Mouse (Mus musculus): Measurements from ENCODE around the gene Flt4.
"Not testable (repeated sequence)": the region's sequence is repeated elsewhere in the genome, so short reads cannot be mapped to it uniquely, and the experiment has no call there.

Flt4 gene

DNA sequence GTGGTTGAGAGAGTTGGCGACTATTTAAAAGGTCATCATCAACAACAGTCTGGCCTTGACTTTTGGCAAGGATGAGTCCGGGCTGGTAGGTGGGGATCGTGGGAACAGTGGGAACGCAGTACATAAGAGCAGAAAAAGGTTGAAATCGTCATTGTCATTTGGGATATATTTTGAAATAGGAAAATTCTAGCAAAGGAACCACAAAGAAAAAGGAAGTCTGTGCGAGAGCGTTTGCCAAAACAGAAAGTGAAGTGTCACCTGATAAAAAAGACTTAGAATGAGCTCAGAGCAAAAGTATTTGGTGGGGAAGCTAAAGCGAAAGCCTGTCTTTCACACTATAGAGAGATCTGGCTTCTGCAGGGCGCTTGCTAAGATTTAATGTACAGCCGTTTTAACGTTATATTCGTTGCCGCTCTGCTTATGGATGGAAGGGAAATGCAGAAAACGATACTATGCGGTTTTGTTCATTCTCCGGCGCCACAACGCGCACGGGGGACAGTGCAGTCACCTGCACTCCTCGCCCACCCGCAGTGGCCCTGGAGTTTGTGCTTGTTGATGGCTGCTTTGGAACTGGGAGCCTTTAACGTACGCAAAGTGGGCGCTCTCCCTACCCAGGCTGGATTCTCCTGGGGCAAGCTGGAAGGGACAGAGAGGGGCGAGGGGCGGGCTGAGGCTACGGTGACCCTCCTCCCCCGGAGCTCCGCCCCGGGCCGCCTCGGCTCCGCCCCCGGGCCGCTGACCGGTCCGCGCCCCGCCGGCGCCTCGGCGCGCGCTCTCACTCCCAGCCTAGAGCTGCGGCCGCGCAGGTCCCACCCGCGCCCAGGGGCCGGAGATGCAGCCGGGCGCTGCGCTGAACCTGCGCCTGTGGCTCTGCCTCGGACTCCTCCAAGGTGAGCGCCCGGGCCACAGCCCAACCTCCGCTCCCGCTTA, at the start of gene Flt4:
Gene Flt4, plus strand, starts transcription at position 326 of the 930 bp plus-strand sequence.
- not testable (repeated sequence) for DNase-seq

DNA sequence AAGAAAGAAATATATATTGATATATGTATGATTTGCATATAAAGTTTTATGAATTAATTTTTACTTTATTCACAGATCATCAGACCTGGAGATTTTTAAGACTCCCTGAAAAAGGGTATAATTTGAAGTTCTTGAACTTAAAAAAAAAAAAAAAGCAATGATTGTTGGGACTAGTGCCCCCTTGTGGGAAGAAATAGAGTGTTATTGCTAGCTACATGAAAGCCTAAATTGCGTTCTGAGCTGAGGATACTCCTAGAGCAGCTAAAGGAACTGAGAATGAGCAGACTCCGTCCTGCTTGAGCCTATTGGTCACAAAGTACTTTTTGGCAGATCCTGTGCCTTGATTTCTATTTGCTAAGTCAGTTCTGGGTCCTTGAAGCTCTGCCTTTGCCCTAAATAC, 34.0 kb upstream of the Flt4 start:
- DNase-seq = not testable (repeated sequence)

DNA sequence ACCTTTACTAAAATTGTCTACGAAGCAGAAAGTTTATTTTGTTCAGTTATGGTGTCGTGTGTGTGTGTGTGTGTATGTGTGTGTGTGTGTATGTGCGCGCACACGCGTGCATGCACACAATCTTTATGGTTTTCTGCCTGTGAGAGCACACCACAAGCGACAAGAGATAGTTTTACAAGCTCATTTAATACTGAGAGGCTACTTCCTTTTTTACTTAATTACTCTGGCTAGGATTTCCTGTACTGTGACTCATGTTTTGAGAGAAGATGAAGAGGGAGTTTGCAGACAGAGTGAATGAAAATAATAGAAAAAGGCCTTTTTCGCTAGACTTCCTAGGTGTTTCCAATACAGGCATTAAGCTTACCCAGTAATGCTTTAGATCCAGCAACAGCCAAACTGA, 28.6 kb upstream of the Flt4 start:
- DNase-seq = not testable (repeated sequence)

DNA sequence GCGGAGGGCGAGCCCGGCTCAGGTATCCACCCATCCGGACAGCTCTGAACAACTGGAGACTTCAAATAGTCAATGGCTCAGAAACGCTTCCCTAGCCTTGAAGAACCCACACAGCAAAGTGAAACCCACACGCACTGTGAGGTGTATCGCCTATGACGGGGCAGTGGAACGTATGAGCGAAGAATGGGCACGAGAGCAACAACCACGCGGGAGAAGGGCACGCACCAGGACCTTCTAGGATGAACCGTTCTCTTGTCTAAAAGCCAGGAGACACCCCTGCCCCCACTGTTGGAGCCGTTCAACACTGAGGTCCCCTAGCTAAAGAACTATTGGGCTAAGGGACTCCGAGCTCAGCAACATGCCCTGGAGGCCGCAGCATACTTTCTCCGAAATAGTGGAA, 18.9 kb upstream of the Flt4 start:
- DNase-seq = no peak

DNA sequence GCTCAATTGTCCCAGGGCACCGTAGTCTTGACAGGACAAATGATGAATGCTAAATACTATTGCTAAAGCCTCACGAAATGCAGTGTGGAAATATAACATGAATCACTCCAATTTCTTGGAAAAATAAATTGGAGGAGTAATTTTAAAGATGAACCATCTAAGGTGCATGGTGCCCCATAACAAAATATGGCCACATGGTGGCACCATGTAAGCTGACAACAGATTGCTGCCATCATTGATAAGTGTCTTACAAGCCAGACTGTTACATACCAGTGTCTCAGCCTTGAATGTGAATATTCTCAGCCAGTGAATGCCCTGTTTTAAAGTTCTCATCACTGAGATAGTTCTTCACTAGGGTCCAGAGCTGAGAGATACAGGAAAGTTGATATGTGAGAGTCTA, 11.9 kb upstream of the Flt4 start:
- not testable (repeated sequence) for DNase-seq

DNA sequence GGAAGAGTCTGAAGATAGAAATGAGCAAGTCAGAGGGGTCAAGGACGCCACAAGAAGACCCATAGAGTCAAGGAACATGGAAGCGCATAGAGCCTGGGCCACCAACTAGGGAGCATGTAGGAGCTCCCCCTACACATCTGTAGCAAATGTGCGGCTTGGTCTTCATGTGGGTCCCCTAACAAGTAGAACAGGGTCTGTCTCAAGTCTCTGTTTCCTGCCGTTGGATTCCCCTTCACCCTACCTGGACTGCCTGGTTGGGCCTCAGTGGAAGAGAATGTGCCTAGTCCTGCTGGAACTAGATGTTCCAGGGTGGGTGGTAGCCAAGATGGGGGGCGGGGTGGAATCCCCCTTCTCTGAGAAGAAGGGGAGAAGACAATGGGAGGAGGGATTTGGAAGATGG, 757 bp upstream of the Flt4 start:
- not testable (repeated sequence) for DNase-seq

DNA sequence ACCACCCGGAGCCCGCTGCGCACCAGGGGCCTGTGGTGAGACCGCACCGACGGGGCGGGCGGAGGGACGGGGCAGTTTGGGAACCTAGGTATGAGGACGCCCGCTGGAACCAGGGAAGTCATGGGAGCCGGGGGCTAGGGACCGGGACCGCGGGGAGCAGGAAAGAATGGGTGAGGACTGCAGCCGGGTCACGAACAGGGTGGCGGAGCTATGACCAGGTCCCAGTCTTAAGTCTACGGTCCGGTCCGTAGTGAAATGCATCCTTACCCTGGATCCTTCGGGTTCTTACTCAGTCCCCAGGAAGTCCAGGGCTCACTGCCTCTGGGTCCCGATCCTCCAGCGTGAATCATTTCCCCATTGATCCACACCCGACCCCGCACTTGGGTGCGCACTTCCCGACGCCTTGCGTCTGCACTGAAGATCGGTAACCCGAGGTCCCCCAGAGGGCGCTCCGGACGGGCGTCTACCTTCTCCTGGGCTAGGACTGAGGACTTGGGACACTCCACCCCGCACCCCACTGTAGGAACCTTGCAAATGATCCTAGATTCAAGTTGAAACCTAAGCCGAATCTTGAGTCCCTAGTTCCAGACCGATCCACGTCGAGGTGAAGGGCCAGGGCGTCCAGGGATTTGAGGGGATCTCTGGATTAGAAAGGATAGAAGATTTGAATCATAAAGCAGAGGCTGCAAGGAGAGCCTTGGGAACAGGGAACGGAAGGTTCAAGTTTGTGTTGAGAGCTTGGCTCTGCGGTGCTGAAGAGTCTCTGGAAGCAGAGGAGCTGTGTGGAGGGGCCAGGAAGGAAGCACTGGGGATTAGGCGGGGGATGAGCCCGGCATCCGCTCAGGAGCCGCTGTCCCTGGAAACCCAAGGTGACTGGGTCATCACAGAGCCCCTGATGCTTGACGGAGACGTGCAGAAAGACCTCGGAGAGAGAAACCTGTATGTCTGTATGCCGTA, 1.1 kb downstream of the Flt4 start:
- DNase-seq = not testable (repeated sequence)

DNA sequence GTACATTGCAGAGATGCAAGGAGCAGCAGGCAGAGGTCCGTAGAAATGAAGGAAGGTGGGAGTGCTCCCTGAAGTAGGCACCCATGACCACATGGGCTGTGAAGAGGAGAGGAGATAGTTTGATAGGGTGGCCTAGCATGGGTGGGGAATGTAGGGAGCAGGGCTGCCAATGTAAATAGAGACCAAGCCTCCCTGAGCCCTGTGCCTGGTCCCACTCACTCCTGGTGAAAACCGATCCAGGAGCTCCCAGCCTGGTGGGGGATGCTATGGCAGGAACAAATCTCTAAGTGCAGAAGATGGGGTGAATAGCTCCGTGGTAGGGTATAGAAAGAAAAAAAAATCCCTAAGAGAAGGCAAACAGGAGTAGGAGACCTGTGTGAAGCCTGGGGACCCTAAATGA, 2.3 kb downstream of the Flt4 start:
- DNase-seq = not testable (repeated sequence)

DNA sequence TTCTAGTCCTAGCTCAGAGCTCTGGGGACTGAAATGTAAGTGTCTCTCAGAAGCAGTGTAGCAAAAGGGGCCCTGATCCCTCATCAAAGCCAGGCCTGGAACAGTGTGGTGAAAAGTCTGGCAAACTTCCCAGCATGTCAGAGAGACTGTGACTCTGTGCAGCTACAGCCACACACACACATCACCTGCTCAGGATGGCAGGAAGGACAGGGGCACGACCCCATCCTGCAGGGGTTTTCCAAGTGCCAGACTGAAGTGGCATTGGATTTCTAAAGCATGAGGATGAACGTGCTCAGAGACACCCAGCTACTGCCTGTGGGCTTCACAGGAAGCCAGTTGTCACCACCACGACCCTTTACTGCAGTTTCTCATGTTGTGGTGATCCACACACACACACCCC, 3.1 kb downstream of the Flt4 start:
- DNase-seq = no peak

DNA sequence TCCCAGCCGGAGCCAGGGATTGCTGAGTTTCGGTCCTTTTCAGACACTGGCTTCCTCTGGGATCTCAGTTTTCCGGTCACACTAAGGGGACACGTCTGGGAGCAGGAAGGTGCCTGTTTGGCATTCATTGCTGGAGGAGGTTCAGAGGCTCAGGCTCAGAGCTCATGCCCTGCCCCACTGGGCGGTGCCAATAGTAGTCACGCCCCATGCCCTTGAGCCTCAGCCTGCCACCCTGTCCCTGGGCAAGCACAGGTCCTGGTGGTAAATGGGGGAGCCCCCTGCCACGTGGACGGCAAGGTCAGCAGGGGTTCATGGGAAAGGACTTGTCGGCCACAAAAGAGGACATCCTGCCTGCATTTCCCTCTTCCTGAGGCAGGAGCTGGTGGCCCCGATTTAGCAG, 4.3 kb downstream of the Flt4 start:
- no peak for DNase-seq

DNA sequence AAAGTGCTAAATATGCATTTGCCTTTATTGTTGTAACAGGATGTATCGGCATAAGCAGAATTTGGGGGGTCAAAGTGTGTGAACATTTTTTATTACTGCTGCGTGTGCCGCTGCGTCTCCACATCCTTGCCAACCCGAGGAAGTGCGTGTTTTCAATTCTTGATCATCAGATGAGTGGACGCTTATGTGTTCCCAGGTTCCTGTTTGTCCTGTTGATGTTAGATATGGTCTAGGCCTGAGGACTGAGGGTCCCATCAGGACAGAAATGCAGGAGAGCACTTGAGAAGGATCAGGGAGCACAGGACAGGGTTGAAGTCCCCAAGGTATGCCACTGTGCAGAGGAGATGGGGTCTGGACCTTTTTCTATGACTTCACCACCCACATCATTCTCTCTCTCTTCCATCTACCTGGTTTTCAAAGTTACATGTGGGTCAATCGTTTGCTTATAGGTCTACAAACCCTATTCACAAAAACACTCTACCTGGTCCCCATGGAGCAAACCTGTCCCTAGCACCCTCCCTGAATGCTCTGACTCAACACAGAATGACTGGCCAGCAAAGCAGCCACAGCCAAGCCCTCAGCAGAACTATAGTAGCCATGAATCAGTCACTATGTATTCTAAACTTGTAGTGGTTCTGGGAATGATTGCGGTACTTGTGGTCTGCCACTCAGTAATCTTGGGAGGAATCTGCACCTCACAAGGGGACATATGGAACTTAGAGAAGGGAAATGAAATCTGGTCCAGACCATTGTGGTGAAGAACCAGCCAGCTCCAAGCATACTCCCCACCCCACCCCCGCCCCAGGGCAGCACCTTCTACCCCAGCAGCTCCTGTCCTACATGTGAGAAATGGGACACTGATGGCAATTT, 7.0 kb downstream of the Flt4 start:
- DNase-seq = no peak

DNA sequence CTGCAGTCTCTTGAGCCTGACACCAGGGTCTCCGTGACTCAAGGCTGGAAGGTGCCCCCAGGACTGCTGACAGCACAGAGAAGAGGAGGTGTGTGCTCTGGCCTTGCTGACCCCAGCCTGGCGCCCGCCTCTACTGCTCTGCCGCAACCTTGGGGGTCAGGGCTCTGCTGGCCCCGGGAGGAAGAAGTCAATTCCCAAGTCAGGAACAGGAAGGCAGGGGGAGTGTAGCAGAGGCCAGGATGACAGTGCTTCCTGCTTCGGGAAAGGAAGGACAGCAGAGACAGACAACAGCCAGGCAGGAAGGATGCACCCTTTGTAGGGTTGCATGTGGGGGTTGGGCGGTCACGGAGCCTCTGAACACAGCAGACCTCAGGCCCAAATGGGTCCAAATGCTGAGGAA, 9.4 kb downstream of the Flt4 start:
- DNase-seq = no peak

DNA sequence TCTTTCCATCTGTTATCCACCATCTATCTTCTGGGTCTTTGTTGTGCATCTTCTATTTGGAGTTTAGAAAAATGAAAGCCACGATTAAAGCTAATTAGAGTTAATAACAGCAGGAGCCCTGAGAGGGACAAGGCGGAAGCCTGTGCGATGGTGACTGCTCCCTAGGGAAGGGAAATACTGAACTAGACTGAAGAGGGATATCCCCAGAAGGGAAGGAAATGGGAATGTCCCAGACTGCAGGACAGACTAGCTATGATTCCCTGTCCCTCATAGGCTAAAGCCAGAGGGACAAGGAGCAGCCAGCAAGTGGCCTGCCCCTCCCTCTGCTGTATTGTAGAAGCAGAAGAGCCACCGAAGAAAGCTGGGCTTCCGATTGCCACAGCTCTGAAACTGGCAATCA, 12.9 kb downstream of the Flt4 start:
- DNase-seq = no peak

DNA sequence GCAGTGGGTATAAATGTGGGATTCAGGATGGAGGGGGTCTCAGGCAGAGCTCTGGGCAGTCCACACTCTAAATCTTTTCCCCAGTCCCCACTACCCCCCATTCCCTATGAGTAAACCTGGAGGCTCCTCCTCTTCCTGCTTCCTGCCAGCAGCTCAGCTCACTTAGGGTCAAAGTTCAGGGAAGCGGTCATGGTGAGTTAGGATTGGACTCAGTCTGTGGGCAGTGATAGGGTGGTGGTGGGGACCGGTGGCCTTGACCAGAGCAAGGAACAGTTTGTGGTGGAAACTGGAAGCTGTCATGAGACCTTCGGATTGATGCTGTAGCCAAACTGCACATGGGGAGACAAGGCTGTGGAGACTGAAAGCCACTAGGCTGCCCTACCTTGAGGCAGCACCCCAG, 15.1 kb downstream of the Flt4 start:
- no peak for DNase-seq

DNA sequence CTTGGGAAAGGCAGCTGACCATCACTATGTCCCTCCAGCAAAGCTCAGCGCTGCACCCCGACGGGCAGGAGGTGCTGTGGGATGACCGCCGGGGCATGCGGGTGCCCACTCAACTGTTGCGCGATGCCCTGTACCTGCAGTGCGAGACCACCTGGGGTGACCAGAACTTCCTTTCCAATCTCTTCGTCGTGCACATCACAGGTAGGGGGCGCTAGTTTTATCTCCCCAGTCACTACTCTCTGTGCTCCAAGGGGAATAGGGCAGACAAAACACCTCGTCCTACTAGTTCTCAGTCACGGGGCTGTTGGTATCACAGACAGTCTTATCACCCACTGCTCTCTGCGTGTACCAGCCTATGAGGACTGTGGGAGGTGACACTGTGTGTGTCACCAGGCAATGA, 16.8 kb downstream of the Flt4 start:
- DNase-seq = no peak

DNA sequence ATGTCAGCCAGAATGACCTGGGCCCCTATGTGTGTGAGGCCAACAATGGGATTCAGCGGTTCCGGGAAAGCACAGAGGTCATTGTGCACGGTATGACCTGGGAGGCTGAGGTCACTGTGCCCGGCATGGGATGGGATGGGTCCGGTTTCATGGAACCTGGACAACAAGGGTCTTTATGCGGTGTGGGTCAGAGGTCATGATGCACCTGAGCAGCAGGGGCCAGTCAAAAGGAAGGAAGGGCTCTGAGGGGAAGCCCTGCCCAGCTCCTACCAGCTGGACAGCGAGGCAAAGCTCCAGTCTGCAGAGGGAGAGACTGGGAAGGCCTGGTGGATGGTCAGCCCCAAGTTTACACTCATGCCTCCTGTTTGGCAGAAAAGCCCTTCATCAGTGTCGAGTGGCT, 17.7 kb downstream of the Flt4 start:
- no peak for DNase-seq

DNA sequence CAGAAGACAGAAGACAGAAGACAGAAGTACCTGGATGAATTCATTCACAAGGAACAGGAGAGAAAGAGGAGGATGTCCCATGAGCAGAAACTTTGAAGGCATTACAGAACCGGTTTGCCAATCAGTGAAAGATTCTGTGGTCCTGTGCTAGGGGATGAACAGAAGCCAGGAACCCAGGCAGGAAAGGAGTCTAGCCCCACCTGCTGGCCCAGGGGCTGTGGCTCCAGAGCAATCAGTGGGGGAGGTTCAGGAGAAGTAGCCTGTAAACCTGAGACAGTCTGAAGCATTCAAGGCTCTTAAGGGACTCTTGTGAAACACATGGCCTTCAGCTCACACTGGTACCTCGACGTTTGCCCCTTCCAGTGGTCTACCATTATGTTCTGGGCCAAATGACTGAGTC, 22.1 kb downstream of the Flt4 start:
- no peak for DNase-seq

DNA sequence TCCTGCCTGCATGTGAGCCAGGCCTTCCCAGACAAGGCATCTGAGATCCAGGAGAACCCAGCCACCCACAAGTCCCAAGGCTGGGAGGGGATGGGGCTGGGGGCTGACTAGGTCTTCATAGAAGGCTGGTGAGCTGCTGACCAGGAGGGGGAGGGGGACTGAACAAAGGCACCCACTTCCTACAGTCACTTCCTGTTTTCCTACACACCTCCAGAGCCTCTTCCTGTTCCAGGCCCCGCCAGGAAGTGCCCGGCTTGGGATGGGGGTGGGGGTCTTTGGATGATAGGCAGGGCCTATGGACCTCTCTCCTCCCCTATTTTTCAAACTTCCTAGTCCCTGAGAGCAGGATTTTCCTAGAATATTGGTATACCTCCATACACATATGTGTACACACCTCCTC, 23.2 kb downstream of the Flt4 start:
- DNase-seq = no peak

DNA sequence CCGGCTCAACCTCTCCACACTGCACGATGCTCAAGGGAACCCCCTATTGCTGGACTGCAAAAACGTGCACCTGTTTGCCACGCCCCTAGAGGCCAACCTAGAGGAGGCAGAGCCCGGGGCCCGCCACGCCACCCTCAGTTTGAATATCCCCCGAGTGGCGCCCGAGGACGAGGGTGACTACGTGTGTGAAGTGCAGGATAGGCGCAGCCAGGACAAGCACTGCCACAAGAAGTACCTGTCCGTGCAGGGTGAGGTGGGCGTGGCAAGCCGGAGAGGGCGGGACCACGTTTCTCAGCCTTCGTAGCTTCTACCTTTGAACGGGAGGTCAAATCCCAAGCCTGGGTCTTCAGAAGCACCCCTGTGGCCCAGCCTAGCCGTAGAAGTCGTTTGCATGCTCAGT, 25.0 kb downstream of the Flt4 start:
- no peak for DNase-seq

DNA sequence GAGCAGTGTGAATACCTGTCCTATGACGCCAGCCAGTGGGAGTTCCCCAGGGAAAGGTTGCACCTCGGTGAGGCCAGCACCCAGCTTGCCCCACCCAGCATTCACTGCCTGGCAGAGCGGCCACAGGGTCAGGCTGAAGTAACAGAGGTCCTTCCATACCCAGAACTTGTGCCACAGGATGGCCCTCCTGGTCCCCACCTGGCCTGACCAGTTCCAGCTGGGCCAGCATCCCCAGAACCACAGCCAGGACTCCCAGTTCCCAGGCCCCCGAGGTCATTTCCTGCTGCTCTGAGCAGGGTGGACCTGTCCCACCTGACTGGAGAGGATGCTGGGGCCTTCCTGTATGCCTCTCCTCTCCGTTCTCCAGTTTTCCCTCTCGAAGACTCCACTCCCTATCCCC, 26.6 kb downstream of the Flt4 start:
- no peak for DNase-seq

DNA sequence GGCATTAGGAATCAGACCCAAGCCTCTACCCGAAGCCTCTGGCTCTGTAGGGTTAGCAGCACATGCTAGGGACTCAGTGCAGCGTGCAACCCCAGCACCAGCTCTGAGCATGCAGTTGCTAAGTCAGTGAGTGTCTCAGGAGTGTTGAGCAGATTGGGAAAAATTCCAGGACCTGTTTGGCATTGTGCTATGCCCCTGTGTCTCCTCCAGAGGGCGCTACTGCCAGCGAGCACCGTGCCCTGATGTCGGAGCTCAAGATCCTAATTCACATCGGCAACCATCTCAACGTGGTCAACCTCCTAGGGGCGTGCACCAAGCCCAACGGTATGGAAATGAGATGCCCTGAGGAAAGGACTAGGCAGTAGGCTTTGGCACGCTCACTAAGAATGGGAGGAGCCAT, 27.4 kb downstream of the Flt4 start:
- DNase-seq = no peak

DNA sequence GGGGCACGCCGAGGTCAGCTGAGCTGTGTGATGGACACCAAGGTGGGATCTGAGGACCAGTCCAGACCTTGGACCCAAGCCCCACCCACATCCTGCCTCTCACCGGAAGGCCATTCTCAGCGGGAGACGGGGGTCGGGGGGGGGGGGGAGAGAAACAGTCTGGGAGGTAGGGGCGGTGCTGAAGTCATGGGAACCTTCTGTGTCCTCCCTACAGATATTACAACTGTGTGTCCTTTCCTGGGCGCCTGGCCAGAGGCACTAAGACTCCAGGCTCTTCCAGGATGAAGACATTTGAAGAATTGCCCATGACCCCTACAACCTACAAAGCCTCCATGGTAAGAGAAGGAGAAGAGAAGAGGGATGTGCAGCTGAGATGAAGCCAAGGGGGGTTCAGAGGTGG, 36.6 kb downstream of the Flt4 start:
- no peak for DNase-seq

All from cerebellum, postnatal 25 days (tissue).